Mouse (Mus musculus): ENCODE results near the gene Pah. TPM values are rescaled to one million over a fixed set of nuclear protein-coding genes. Genes with fewer than 3 reads are reported as not detected.

The Pah gene
- total RNA-seq, 2 experiments from 2014 or later: 0.23 TPM; not detected in 1

- Histone ChIP-seq H3K4me3 (no peak overlapping the region), H3K27ac (no peak overlapping the region)
- intact Hi-C loops (cut with DNase I): no loop called here
- DNase-seq (ENCODE audit: extremely low spot score in 1 of 2, low spot score in 2 of 2): peak in 1 of 2 experiments; percentile 13
- no peak for TF ChIP-seq CTCF (IDR thresholded peaks at IDR 0.05)
Observed at GRCm38 (mm10) chr10:87508581-87508980, 13.0 kb upstream of the Pah start.

- TF ChIP-seq CTCF (IDR thresholded peaks at IDR 0.05): peak; percentile 1; the same call in 1 of the 2 replicates
- Histone ChIP-seq H3K27ac (no peak overlapping the region), H3K4me3 (no peak overlapping the region)
- no peak for DNase-seq (ENCODE audit: extremely low spot score in 1 of 2, low spot score in 2 of 2)
- intact Hi-C loops (cut with DNase I): no loop called here
Observed at GRCm38 (mm10) chr10:87513052-87513451, 8.5 kb upstream of the Pah start.

DNA sequence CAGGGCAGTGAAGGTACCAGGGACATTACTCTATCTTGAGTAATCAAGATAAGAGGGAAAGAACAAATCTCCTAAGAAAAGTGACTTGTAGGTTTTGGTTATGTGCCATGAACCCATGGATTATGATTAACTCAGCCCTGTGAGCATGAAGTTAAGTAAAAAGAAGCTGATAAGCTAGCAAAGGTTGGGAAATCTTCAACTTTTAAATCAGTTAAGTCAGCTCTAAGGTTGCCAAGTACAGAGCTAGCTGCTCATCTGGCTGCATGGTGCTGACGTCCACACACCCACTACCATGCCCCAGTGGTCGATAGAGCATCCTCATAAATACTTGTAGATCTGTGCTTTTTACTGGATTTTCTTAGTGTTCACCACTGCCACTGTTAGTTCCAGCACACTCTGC lies 3.0 kb upstream of the Pah start:
- no peak for TF ChIP-seq CTCF (IDR thresholded peaks at IDR 0.05)
- no peak for DNase-seq (ENCODE audit: extremely low spot score in 1 of 2, low spot score in 2 of 2)
- no peak overlapping the region for H3K27ac ChIP-seq
- intact Hi-C loops (cut with DNase I): no loop called here
- H3K4me3 ChIP-seq: no peak overlapping the region

- intact Hi-C loops (cut with DNase I): no loop called here
- no peak for DNase-seq (ENCODE audit: extremely low spot score in 1 of 2, low spot score in 2 of 2)
- TF ChIP-seq CTCF (IDR thresholded peaks at IDR 0.05): no peak
- Histone ChIP-seq H3K4me3 (no peak overlapping the region), H3K27ac (no peak overlapping the region)
Observed at GRCm38 (mm10) chr10:87520401-87521116, 1.0 kb upstream of the Pah start.

GRCm38 (mm10) chr10:87534172-87534571 lies 12.6 kb downstream of the Pah start:
- no peak overlapping the region for H3K27ac ChIP-seq
- DNase-seq (ENCODE audit: extremely low spot score in 1 of 2, low spot score in 2 of 2): no peak
- intact Hi-C loops (cut with DNase I): no loop called here
- H3K4me3 ChIP-seq: no peak overlapping the region
- TF ChIP-seq CTCF (IDR thresholded peaks at IDR 0.05): no peak

DNA sequence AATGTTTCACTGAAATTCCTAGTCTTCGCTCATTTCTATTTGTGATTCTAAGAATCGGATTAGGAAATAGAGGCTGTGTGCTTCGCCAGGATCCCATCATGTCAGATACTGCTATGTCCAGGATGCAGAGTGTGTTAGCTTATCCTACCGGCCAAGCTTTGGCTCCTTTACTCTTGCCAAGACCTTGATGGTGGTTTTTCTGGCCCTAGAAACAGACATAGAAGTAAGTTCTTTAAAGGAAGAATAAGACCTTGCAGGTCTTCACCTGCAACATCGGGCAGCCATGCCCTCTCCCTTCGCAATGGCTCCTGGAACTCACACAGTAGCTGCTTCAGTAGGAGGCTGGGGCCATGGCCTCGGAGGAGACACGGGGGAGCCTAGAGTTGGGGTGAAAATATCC lies 24.2 kb downstream of the Pah start:
- no peak overlapping the region for H3K4me3 ChIP-seq
- no peak overlapping the region for H3K27ac ChIP-seq
- no peak for TF ChIP-seq CTCF (IDR thresholded peaks at IDR 0.05)
- intact Hi-C loops (cut with DNase I): no loop called here
- no peak for DNase-seq (ENCODE audit: extremely low spot score in 1 of 2, low spot score in 2 of 2)

- DNase-seq (ENCODE audit: extremely low spot score in 1 of 2, low spot score in 2 of 2): no peak
- intact Hi-C loops (cut with DNase I): no loop called here
Observed at GRCm38 (mm10) chr10:87546299-87547234, 25.0 kb downstream of the Pah start.

GRCm38 (mm10) chr10:87552726-87553125 lies 31.1 kb downstream of the Pah start:
- no peak overlapping the region for H3K27ac ChIP-seq
- peak; percentile 99 for TF ChIP-seq CTCF (IDR thresholded peaks at IDR 0.05)
- H3K4me3 ChIP-seq: no peak overlapping the region
- intact Hi-C loops (cut with DNase I): loop anchor here (1.0 to 10.0 kb wide), 3 partner anchors 422 to 775 kb away; no protein-coding TSS in a partner anchor
- DNase-seq (ENCODE audit: extremely low spot score in 1 of 2, low spot score in 2 of 2): peak; percentile 35 to 36

More at GRCm38 (mm10) chr10:87546299-87547234, 25.0 kb downstream of the Pah start:
- Histone ChIP-seq H3K4me3 (no peak overlapping the region), H3K27ac (no peak overlapping the region)
- TF ChIP-seq CTCF (IDR thresholded peaks at IDR 0.05): no peak

GRCm38 (mm10) chr10:87556441-87556840 lies 34.8 kb downstream of the Pah start:
- intact Hi-C loops (cut with DNase I): loop anchor here (10.0 kb wide), 1 partner anchor 418 kb away; no protein-coding TSS in a partner anchor
- no peak for DNase-seq (ENCODE audit: extremely low spot score in 1 of 2, low spot score in 2 of 2)
- no peak overlapping the region for H3K4me3 ChIP-seq
- H3K27ac ChIP-seq: no peak overlapping the region
- no peak for TF ChIP-seq CTCF (IDR thresholded peaks at IDR 0.05)

DNA sequence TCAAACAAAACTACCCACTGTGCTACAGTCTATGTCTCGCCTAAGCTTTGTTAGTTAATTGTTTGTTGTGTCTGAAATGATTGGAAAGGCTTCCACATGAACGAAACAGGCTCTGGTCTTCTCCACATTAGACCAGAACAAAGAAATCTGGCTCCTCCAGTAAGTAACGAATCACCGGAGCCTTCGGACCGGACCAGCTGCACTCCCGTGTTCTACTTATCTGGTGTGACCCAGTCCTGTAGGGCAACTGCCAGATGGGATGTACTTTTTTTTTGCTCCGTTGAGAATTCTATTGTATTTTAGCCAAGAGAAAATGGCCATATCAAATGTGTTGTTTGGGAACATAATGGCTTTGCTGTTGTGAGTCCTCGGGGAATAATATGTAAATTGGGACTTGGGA lies 42.2 kb downstream of the Pah start:
- no peak overlapping the region for H3K4me3 ChIP-seq
- intact Hi-C loops (cut with DNase I): no loop called here
- DNase-seq (ENCODE audit: extremely low spot score in 1 of 2, low spot score in 2 of 2): no peak
- TF ChIP-seq CTCF (IDR thresholded peaks at IDR 0.05): no peak
- H3K27ac ChIP-seq: no peak overlapping the region

- no peak overlapping the region for H3K4me3 ChIP-seq
- intact Hi-C loops (cut with DNase I): no loop called here
- H3K27ac ChIP-seq: no peak overlapping the region
- no peak for DNase-seq (ENCODE audit: extremely low spot score in 1 of 2, low spot score in 2 of 2)
- TF ChIP-seq CTCF (IDR thresholded peaks at IDR 0.05): no peak
Observed at GRCm38 (mm10) chr10:87565712-87566111, 44.1 kb downstream of the Pah start.

DNA sequence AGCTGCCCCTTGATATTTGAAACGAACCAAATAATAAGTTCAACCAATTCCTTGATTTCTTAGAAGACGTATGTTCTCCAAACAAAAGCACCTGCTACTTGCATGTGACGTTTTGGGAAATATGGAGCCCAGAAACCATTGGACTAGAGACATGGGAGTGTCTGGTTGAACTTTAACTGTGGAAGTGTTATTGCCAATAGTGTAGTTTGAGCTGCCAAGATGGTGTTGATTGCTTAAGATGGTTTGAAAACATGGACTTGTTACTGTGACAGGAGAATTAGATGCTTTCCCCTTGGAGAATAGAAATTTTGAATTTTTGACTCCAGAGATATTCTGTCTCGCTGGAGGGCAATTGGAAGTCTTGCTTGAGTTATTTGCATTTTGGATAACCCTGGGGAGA lies 50.9 kb downstream of the Pah start:
- intact Hi-C loops (cut with DNase I): no loop called here
- H3K27ac ChIP-seq: no peak overlapping the region
- H3K4me3 ChIP-seq: no peak overlapping the region
- no peak for TF ChIP-seq CTCF (IDR thresholded peaks at IDR 0.05)
- DNase-seq (ENCODE audit: extremely low spot score in 1 of 2, low spot score in 2 of 2): no peak
